Mouse (Mus musculus) cerebellum, adult (tissue): ENCODE measurements around the gene Ppp1r3d.

Source experiments
- ATAC-seq: cut with Nextera tagmentation; 2 replicates; pipeline ENCODE4 v1.9.2; 2017; ENCODE audit warnings: mild to moderate bottlenecking, moderate library complexity, mixed read lengths; ENCODE audit not compliant: insufficient number of reproducible peaks, low FRiP score, low TSS enrichment

Gene Ppp1r3d

GRCm38 (mm10) chr2:178416427-178416826 lies 2.2 kb upstream of the Ppp1r3d start:
- no peak for ATAC-seq

- no peak for ATAC-seq
Measured at GRCm38 (mm10) chr2:178415150-178415448, 827 bp upstream of the Ppp1r3d start.

GRCm38 (mm10) chr2:178413481-178414260 lies 601 bp downstream of the Ppp1r3d start:
- 0 out of 2 replicates have a peak, but pooled peaks have one; percentile 8 for ATAC-seq

- no peak for ATAC-seq
Measured at GRCm38 (mm10) chr2:178413081-178413480, 1.2 kb downstream of the Ppp1r3d start.

- ATAC-seq = no peak
Measured at GRCm38 (mm10) chr2:178412598-178412997, 1.7 kb downstream of the Ppp1r3d start.

- ATAC-seq = no peak
Measured at GRCm38 (mm10) chr2:178410286-178410685, 4.0 kb downstream of the Ppp1r3d start.

GRCm38 (mm10) chr2:178409024-178409423 lies 5.2 kb downstream of the Ppp1r3d start:
- ATAC-seq = no peak

GRCm38 (mm10) chr2:178407053-178407815 lies 7.0 kb downstream of the Ppp1r3d start, which contains the start of gene Sycp2:
Sycp2 (minus strand) TSS chr2:178407685.
- 0 out of 2 replicates have a peak, but pooled peaks have one; percentile 40 for ATAC-seq
